In the genomic region with DNA sequence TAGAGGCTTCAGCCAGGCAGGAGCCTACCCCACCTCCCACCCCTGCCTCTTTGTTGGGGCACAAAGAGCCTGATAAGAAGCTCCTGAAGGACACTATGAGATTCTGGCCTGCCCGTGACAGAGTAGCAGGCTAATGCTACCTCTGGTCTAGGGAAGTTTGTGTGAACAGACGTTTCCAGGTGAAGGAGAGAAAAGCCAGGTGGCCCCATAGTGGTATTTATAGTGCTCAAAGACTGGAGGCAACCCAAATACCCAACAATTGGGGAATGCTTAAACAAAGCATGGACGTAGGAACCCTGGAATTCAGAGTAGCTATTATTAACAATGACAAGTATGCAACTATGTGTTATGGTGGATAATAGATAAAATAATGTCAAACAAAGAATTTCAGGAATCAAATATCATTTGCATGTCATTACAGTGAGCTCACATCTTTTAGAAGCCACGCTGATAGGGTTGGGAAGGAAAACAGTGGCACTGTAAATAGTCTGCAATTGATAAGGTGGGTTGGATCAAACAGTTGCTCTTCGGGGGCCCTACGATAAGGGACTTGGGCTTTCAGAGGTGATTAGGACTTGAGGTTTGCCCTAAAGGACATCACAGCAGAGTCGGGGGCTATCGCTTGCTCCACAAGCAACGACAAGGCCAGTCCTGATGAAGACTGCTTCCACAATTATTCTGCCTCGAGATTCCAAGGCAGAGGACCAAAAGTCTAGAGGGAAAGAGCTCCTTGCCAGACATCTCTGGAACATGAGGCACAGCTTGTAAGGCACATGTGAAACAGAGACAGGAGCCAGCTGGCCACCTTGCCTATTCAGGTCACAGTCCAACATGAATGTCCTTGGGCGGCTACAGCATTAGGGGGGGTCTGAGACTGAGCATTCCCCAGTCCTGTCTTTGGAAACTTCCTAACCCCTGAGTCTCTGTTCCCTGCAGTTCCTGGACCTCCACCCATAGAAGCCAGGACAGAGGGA, we compare ENCODE assay signal across 9 mouse cellular contexts. TPM values are rescaled to one million over a fixed set of nuclear protein-coding genes. Genes with fewer than 3 reads are reported as not detected.
DNase-seq lines count a peak whose midpoint lies in the region; ATAC-seq and TF ChIP-seq lines count a peak whose summit lies in the region.
"Had no signal": no experiment of that assay in that cellular context is flagged by ENCODE, and none has a peak within 500 bp of the region (broad histone marks: within the 10 kb centered on the region; RNA-seq: fewer than 3 reads in every experiment).

No protein-coding gene starts in this region.

- no peak overlapping the region for H3K27ac ChIP-seq in kidney, adult 2 months (ENCODE audit: insufficient read depth, low read depth, low read length)
- no peak overlapping the region for H3K27ac ChIP-seq in kidney, embryonic 16.5 days (ENCODE audit: low read length)
- H3K27ac ChIP-seq in heart, embryonic 10.5 days = peak overlapping the region; percentile 85
- no peak overlapping the region for H3K27ac ChIP-seq in liver, embryonic 12.5 days
- H3K27ac ChIP-seq in forebrain, embryonic 11.5 days (ENCODE audit: low read depth, low read length) = no peak overlapping the region
- no peak overlapping the region for H3K27ac ChIP-seq in hindbrain, embryonic 16.5 days (ENCODE audit: low read depth, low read length)
- H3K27ac ChIP-seq in forebrain, embryonic 15.5 days (replicated peaks) = no peak overlapping the region
- H3K27ac ChIP-seq: embryonic facial prominence, embryonic 10.5 days had no signal

- no peak overlapping the region for H3K4me3 ChIP-seq in kidney, adult 2 months (ENCODE audit: insufficient read depth, low read depth, low read length)
- no peak overlapping the region for H3K4me3 ChIP-seq in kidney, embryonic 16.5 days (ENCODE audit: low read length)
- peak overlapping the region; percentile 15; the same call in 1 of the 2 replicates for H3K4me3 ChIP-seq in heart, embryonic 10.5 days
- H3K4me3 ChIP-seq in liver, embryonic 12.5 days = no peak overlapping the region
- H3K4me3 ChIP-seq in forebrain, embryonic 11.5 days (ENCODE audit: low read depth, low read length) = no peak overlapping the region
- H3K4me3 ChIP-seq in hindbrain, embryonic 16.5 days (ENCODE audit: low read length) = no peak overlapping the region
- no peak overlapping the region for H3K4me3 ChIP-seq in forebrain, embryonic 15.5 days
- H3K4me3 ChIP-seq: embryonic facial prominence, embryonic 10.5 days had no signal

- H3K36me3 ChIP-seq in kidney, adult 2 months (ENCODE audit: control insufficient read depth, insufficient read depth, low read length) = no peaks in the 10 kb centered on the region
- no peaks in the 10 kb centered on the region for H3K36me3 ChIP-seq in kidney, embryonic 16.5 days (ENCODE audit: insufficient read depth, low read length)
- no peaks in the 10 kb centered on the region for H3K36me3 ChIP-seq in heart, embryonic 10.5 days
- no peaks in the 10 kb centered on the region for H3K36me3 ChIP-seq in liver, embryonic 12.5 days
- H3K36me3 ChIP-seq in forebrain, embryonic 11.5 days (ENCODE audit: control insufficient read depth, insufficient read depth, low read length) = no peaks in the 10 kb centered on the region
- no peaks in the 10 kb centered on the region for H3K36me3 ChIP-seq in hindbrain, embryonic 16.5 days (ENCODE audit: control insufficient read depth, insufficient read depth, low read length)
- no peaks in the 10 kb centered on the region for H3K36me3 ChIP-seq in forebrain, embryonic 15.5 days
- H3K36me3 ChIP-seq: embryonic facial prominence, embryonic 10.5 days had no signal

- H3K9ac ChIP-seq in kidney, embryonic 16.5 days (replicated peaks; ENCODE audit: low read length) = no peak overlapping the region
- no peak overlapping the region for H3K9ac ChIP-seq in liver, embryonic 12.5 days
- H3K9ac ChIP-seq in forebrain, embryonic 11.5 days (ENCODE audit: low read length) = no peak overlapping the region
- no peak overlapping the region for H3K9ac ChIP-seq in hindbrain, embryonic 16.5 days (ENCODE audit: low read depth, low read length)
- no peak overlapping the region for H3K9ac ChIP-seq in forebrain, embryonic 15.5 days (replicated peaks)

- no peak overlapping the region for H3K4me2 ChIP-seq in kidney, embryonic 16.5 days (replicated peaks; ENCODE audit: low read depth, low read length)
- H3K4me2 ChIP-seq in liver, embryonic 12.5 days = peak overlapping the region; percentile 24
- H3K4me2 ChIP-seq in forebrain, embryonic 11.5 days (ENCODE audit: low read depth, low read length, severe bottlenecking) = no peak overlapping the region
- no peak overlapping the region for H3K4me2 ChIP-seq in hindbrain, embryonic 16.5 days (ENCODE audit: low read length)
- H3K4me2 ChIP-seq in forebrain, embryonic 15.5 days (replicated peaks) = no peak overlapping the region

- H3K27me3 ChIP-seq in kidney, adult 2 months (replicated peaks; ENCODE audit: control insufficient read depth, insufficient read depth, low read length) = no peaks in the 10 kb centered on the region
- no peaks in the 10 kb centered on the region for H3K27me3 ChIP-seq in kidney, embryonic 16.5 days (ENCODE audit: insufficient read depth, low read length)
- no peaks in the 10 kb centered on the region for H3K27me3 ChIP-seq in heart, embryonic 10.5 days (ENCODE audit: insufficient read depth, poor library complexity, severe bottlenecking)
- H3K27me3 ChIP-seq in liver, embryonic 12.5 days (replicated peaks) = no peaks in the 10 kb centered on the region
- H3K27me3 ChIP-seq in forebrain, embryonic 11.5 days (ENCODE audit: control insufficient read depth, insufficient read depth, low read length) = no peaks in the 10 kb centered on the region
- no peaks in the 10 kb centered on the region; the same call in 1 of the 2 replicates for H3K27me3 ChIP-seq in hindbrain, embryonic 16.5 days (replicated peaks; ENCODE audit: control insufficient read depth, insufficient read depth, low read length)
- H3K27me3 ChIP-seq in forebrain, embryonic 15.5 days = no peaks in the 10 kb centered on the region

- TF ChIP-seq POLR2A in kidney, adult 2 months (IDR thresholded peaks at IDR 0.05; ENCODE audit: low read depth, low read length) = no peak

- ATAC-seq in kidney, embryonic 16.5 days (ENCODE audit: low FRiP score, low TSS enrichment) = no peak
- ATAC-seq in liver, embryonic 12.5 days = peak; percentile 82
- no peak for ATAC-seq in forebrain, embryonic 11.5 days (replicated peaks; ENCODE audit: low FRiP score)
- ATAC-seq in hindbrain, embryonic 16.5 days = no peak
- no peak for ATAC-seq in forebrain, embryonic 15.5 days (replicated peaks)

- WGBS in kidney, adult 2 months = 83% methylated on average over 11 of the region's 11 CpGs
- 84% methylated on average over 11 of the region's 11 CpGs for WGBS in kidney, embryonic 16.5 days
- WGBS in heart, embryonic 10.5 days = 14% methylated on average over 11 of the region's 11 CpGs
- WGBS in liver, embryonic 12.5 days (ENCODE audit: insufficient replicate concordance) = 32% methylated on average over 11 of the region's 11 CpGs
- 87% methylated on average over 11 of the region's 11 CpGs for WGBS in forebrain, embryonic 11.5 days
- 92% methylated on average over 11 of the region's 11 CpGs for WGBS in hindbrain, embryonic 16.5 days
- WGBS in forebrain, embryonic 15.5 days = 85% methylated on average over 11 of the region's 11 CpGs

- peak; percentile 22 for DNase-seq in kidney, adult 2 months
- peak; percentile 88 for DNase-seq in heart, embryonic 10.5 days (ENCODE audit: low spot score)
- DNase-seq in skeletal muscle tissue, adult 2 months (ENCODE audit: low read depth, low spot score) = peak; percentile 49
- DNase-seq in forebrain, embryonic 11.5 days (ENCODE audit: low spot score) = no peak

- no peak for TF ChIP-seq CTCF in kidney, adult 2 months (conservative IDR thresholded peaks at IDR 0.05; ENCODE audit: insufficient read depth, insufficient read length, low read depth, low read length)

- H3K9me3 ChIP-seq in kidney, embryonic 16.5 days (ENCODE audit: low read length) = no peaks in the 10 kb centered on the region
- no peaks in the 10 kb centered on the region for H3K9me3 ChIP-seq in heart, embryonic 10.5 days
- no peaks in the 10 kb centered on the region for H3K9me3 ChIP-seq in liver, embryonic 12.5 days (replicated peaks)
- no peaks in the 10 kb centered on the region for H3K9me3 ChIP-seq in forebrain, embryonic 11.5 days (ENCODE audit: control insufficient read depth, low read length)
- no peaks in the 10 kb centered on the region for H3K9me3 ChIP-seq in hindbrain, embryonic 16.5 days (ENCODE audit: control insufficient read depth, low read length)
- no peaks in the 10 kb centered on the region for H3K9me3 ChIP-seq in forebrain, embryonic 15.5 days
- H3K9me3 ChIP-seq: embryonic facial prominence, embryonic 10.5 days had no signal

- H3K4me1 ChIP-seq in kidney, adult 2 months (ENCODE audit: control insufficient read depth, insufficient read depth, low read length) = no peaks in the 10 kb centered on the region
- H3K4me1 ChIP-seq in kidney, embryonic 16.5 days (ENCODE audit: insufficient read depth, low read length) = no peaks in the 10 kb centered on the region
- peaks cover 44% of the 10 kb centered on the region for H3K4me1 ChIP-seq in heart, embryonic 10.5 days
- peaks cover 24% of the 10 kb centered on the region for H3K4me1 ChIP-seq in liver, embryonic 12.5 days
- no peaks in the 10 kb centered on the region for H3K4me1 ChIP-seq in forebrain, embryonic 11.5 days (replicated peaks; ENCODE audit: control insufficient read depth, insufficient read depth, low read length)
- no peaks in the 10 kb centered on the region for H3K4me1 ChIP-seq in hindbrain, embryonic 16.5 days (ENCODE audit: control insufficient read depth, insufficient read depth, low read depth, low read length)
- H3K4me1 ChIP-seq in forebrain, embryonic 15.5 days = no peaks in the 10 kb centered on the region

RNA-seq across cellular contexts. Expression of gene Lbh, which starts 58.4 kb away (rescaled TPM):
- polyA plus RNA-seq in kidney, adult 2 months (2012; rRNA removed) = 58.9 and 66.4 TPM in 2 replicates
- polyA plus RNA-seq in kidney, embryonic 16.5 days (2015; fragmentation: Nextera tagmentation; extraction: Ambion mirVana) = 8.4 and 8.8 TPM in 2 replicates
- polyA plus RNA-seq in heart, embryonic 10.5 days (2016; fragmentation: Nextera tagmentation; extraction: Ambion mirVana) = 10.8 and 15.4 TPM in 2 replicates
- 1.4 TPM in 2 replicates for polyA plus RNA-seq in liver, embryonic 12.5 days (2016; fragmentation: Nextera tagmentation; extraction: Ambion mirVana)
- 2.9 and 3.3 TPM in 2 replicates for polyA plus RNA-seq in forebrain, embryonic 11.5 days (2014; fragmentation: Nextera tagmentation; extraction: Ambion mirVana)
- 4.5 and 6.5 TPM in 2 replicates for polyA plus RNA-seq in hindbrain, embryonic 16.5 days (2015; fragmentation: Nextera tagmentation; extraction: Ambion mirVana)
- polyA plus RNA-seq in forebrain, embryonic 15.5 days (2015; fragmentation: Nextera tagmentation; extraction: Ambion mirVana) = 4.5 and 4.6 TPM in 2 replicates
